Mouse (Mus musculus) gastrocnemius, postnatal 10 days (tissue): ENCODE measurements around the gene Trio. TPM values are rescaled to one million over a fixed set of nuclear protein-coding genes. Genes with fewer than 3 reads are reported as not detected.

Source experiments
- DNase-seq: peaks from one replicate; pipeline ENCODE4 v3.0.0; 2021; ENCODE audit warnings: mixed read lengths
- long read RNA-seq, 2 experiments: library from polyadenylated mRNA; stranded (forward); transcript quantifications; one replicate each; pipeline ENCODE4 v2.0.0; 2021
- total RNA-seq, 2 experiments: library from RNA; stranded (reverse); gene quantifications; 2 replicates each; pipeline ENCODE4 v1.2.3; 2021

Gene Trio
- 10 to 100 TPM; 56.2 to 79.7 TPM for total RNA-seq
- long read RNA-seq, experiment 1, partial matches to known transcripts = 12 of 16 reads
- long read RNA-seq, experiment 1, other reads (novel, unspliced or antisense) = 4 of 16 reads
- long read RNA-seq, experiment 2, partial matches to known transcripts = 8 of 12 reads
- long read RNA-seq, experiment 2, other reads (novel, unspliced or antisense) = 4 of 12 reads

GRCm38 (mm10) chr15:28025447-28026166 lies at the start of gene Trio:
TSS of gene Trio (minus strand) at chr15:28025848.
- peak; percentile 99 for DNase-seq

- no peak for DNase-seq
Measured at GRCm38 (mm10) chr15:28074416-28074970, 48.8 kb upstream of the Trio start.

DNA sequence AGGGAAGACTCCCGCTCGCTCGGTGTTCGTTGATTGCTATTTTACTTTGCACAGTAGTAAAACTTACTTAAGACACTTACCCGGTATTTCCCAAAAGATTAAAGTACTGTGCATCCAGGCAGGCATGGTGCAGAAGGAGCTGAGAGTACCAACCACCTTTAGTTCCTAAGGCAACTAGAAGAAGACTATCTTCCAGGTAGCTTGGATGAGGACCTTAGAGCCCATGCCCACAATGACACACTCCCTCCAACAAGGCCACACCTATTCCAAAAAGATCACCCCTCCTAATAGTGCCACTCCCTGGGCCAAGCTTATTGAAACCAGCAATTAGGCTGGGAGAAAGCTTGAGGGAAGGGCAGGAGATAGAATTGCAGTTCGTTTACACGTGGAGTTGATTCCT lies 46.0 kb upstream of the Trio start:
- DNase-seq = no peak

DNA sequence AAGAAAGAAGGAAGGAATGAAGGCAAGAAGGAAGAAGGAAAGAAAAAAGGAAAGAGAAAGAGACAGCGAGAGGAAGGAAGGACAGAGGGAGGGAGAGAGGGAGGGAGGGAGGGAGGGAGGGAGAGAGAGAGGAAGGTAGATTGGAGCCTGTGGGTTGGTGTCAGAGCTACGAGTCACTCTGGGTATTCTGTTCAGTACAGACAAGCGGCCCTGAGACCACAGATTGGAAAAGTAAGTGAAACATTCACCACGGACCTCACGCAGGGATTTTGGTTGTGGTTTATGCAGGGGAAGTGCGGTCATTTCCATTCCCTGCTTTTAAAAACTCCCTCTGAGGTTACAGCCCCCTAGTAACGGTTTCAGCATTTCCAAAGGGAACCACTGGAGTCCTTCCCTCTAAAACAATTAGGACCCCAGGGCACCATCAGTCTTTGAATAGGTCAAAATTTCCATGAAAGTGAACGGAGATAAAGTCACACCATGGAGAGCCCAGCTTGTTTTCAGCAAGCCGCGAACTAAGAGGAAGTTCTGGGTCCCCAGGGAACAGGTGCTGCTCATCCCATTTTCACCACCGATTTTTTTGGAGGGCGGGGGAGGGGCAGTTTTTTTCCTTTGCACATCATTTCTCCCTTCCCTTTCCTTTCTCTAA lies 45.2 kb upstream of the Trio start:
- no peak for DNase-seq

DNA sequence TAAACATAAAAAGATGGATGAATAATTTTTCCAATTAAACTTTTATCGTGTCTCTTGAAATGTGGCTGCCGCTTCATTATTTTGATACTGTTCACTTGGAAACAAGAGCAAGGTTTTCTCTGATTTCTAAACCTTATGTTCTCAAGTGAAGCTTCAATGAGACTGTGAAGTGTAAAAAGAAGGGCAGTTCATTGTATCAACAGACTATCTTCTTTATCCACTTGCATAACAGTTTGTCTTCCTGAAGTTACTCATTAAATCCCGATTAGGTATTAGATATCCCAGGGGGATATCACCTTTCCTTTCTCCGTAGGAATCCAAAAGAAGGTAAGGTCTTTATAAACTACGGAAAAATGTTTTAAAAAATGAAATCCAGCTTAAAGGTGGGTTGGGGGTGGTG lies 44.6 kb upstream of the Trio start:
- DNase-seq = no peak

GRCm38 (mm10) chr15:28067373-28067772 lies 41.7 kb upstream of the Trio start:
- no peak for DNase-seq

- DNase-seq = no peak
Measured at GRCm38 (mm10) chr15:28066468-28066867, 40.8 kb upstream of the Trio start.

DNA sequence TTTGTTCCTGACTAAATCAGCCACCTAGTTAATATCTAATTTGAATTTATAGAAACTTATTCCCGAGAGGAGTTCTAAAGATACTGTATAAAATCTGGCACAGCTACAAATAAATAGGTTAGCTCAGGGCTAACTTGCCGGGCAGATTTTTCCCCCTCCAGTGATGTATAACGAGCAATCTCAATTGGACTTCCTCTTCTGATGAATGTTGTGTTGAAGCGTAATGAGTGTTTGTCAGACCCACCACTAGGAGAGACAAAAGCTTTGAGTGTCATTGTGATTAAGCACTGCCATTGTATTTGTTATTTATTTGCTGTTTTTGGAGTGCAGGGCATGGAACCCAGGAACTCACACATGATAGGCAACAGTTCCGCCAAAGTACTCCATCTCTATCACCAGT lies 39.9 kb upstream of the Trio start:
- no peak for DNase-seq

DNA sequence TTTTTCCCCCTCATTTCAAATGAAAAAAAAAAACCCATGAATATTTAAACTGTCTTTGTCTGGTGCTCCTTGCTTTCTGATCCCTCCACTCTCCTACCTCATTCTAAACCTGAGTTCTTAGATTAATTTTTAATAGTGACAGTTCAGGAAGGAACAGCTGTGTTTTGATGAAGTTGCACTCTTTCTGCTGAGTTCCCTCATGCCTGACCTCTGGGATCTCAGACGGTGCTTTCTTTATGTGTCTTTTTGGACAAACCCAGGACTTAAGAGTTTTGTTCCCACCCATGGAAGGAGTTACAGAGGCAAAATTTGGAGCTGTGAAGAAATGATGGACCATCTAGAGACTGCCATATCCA lies 39.1 kb upstream of the Trio start:
- DNase-seq = no peak

DNA sequence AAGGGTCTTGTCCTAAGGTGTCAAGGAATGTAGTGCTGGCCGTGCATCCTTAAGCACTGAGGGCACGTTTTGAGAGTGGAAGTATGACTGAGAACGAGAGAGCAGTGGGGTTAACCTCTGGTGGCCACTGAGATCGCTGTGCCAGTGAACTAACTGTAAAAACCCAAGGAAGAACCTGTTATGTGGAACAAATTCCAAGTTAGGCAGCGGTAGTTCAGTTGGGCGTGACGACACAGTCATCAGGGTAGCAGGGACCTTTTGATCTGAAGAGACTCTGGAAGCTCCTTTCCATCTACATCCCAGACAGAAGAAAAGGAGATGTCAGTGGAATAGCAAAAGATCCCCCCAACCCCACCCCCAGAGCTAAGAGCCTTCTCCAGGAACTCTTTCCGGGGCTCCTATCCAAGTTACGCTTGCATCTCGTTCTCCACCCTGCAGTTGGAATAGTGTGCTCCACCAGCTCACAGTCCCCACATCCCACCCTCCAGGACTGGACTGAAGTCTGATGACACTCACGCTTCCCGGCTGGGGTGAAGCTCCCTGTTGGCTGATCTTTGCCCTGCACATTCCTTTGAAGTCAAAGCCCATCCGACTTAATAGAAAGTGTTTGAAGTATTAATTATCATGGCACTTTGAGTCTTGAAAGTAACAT lies 38.6 kb upstream of the Trio start:
- no peak for DNase-seq

DNA sequence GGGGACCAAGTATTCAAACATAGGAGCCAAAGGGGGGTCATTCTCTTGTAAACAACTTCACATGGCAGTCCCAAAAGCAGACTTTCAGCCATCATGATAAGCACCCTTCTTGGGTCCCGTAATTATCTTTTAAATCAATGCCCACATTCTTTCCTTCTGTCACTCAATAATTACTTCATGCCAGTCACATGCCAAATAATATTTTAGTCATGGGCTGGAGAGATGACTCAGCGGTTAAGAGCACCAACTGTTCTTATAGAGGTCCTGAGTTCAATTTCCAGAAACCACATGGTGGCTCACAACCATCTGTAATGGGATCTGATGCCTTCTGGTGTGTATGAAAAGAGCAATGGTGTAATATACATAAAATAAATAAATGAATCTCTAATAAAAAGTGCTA lies 37.8 kb upstream of the Trio start:
- no peak for DNase-seq

GRCm38 (mm10) chr15:28062016-28062415 lies 36.4 kb upstream of the Trio start:
- no peak for DNase-seq

GRCm38 (mm10) chr15:28060977-28061376 lies 35.3 kb upstream of the Trio start:
- DNase-seq = no peak

DNA sequence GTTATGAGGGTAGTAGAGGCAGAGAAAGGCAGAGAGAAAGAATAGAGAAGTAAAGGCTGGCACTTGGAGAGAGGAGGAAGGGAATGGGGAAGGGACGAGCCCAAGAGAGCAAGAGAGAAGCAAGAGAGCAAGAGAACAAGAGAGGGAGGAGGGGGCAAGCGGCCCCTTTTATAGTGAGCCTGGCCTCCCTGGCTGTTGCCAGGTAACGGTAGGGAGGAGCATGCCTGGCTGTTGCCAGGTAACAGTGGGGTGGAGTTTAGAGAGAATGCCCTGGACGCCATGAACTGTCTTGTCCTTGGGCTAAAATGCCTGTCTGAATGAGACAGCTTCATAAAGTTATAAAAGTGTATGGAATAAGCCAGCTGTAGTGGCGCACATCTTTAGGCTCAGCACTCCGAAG lies 34.8 kb upstream of the Trio start:
- no peak for DNase-seq

- no peak for DNase-seq
Measured at GRCm38 (mm10) chr15:28057545-28057944, 31.9 kb upstream of the Trio start.

GRCm38 (mm10) chr15:28054731-28055130 lies 29.1 kb upstream of the Trio start:
- DNase-seq = no peak

DNA sequence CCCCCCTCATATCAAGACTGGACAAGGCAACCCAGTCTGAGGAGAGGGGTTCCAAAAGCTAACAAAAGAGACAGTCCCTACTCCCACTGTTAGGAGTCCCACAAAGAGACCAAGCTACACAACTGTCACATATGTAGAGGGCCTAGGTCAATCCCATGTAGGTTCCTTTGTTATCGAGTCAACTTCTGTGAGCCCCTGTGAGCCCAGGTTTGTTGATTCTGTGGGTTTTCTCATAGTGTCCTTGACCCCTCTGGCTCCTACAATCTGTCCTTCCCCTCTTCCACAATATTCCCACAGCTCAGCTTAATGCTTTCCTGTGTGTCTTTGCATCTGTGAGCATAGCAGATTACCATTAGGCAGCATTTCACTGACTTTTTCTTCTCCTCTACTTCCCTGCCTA lies 28.5 kb upstream of the Trio start:
- DNase-seq = no peak

DNA sequence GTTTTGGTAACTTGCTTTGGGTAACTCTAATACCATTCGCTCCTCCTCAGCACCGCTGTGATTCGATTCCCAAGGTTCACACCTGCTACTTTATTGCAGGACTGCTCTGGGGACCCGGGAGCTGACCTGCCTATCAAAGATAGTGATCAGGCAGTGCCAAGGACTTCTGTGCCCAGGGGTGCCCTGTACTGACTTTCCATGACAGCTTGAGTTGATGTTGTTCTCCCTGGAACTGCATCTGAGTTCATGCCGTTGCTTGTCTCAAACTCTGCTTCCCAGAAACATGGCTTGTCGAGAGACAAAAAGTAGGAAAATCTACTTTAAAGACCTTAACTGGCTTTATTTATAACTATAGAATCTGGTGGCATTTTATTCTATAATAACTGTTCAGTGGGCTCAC lies 27.6 kb upstream of the Trio start:
- DNase-seq = no peak

GRCm38 (mm10) chr15:28051811-28052210 lies 26.2 kb upstream of the Trio start:
- no peak for DNase-seq

DNA sequence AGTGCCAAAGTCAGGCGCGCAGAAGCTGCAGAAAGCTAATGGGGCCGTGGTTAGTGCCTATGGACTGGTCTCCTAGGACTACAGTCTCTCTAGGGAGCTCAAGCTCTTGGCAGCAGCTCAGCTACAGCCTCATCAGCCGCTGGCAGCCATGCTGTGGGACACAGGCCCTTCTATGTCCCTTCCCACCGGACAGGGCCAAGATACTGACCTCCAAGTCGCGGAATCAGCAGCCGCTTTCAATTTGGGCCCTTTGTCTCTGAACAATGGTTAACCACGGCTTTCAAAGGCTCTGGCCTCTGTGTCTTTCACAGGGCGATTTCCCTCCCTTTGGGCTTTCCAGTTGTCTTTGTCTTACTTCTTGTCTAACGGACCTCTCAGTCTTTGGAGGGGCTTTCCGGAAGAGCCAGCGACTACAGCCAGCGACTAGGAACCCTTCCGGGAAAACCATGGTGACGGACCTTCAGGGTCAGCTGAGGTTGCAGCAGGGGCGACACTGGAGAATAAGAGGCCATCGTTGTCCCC lies 25.5 kb upstream of the Trio start:
- peak; percentile 41 for DNase-seq

- DNase-seq = no peak
Measured at GRCm38 (mm10) chr15:28047711-28048110, 22.1 kb upstream of the Trio start.

DNA sequence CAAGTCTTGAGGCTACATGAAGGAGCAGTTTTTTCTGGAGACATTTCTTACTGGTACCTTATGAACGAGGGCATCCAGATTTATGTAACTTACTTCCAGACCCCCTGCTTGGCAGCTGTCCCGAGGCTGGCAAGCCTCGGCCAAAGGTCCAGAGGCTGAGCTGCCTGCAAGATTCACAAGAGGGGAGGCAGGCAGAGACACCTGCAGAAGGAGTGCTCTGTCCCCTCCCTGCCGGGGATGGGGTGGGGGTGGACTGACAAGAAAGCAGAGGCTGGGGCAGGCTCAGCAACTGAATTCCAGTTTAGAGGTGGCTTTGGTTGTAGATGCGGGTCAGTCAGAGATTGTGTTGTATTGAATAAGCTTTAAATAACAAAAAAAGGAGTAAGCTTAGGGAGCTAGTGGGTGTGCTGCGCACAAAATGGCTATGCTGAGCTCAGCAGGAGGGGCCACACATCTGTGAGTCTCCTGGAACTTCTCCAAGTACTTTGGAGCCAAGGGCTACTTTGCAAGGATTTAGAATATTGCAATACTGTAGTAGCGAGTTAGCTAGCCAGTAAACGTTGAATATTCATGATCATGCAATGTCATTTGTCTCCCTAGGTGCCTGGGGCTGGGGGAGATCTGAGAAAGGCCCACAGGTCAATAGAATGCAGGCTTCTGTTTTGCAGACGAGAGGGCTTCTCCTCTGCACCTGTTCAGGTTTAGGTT lies 15.7 kb upstream of the Trio start:
- DNase-seq = no peak
